Mouse (Mus musculus): ENCODE data around the gene Sema4g. TPM values are rescaled to one million over a fixed set of nuclear protein-coding genes. Genes with fewer than 3 reads are reported as not detected.

Sema4g gene
- polyA plus RNA-seq, 1 experiment from 2014 or later = 5.9 TPM

DNA sequence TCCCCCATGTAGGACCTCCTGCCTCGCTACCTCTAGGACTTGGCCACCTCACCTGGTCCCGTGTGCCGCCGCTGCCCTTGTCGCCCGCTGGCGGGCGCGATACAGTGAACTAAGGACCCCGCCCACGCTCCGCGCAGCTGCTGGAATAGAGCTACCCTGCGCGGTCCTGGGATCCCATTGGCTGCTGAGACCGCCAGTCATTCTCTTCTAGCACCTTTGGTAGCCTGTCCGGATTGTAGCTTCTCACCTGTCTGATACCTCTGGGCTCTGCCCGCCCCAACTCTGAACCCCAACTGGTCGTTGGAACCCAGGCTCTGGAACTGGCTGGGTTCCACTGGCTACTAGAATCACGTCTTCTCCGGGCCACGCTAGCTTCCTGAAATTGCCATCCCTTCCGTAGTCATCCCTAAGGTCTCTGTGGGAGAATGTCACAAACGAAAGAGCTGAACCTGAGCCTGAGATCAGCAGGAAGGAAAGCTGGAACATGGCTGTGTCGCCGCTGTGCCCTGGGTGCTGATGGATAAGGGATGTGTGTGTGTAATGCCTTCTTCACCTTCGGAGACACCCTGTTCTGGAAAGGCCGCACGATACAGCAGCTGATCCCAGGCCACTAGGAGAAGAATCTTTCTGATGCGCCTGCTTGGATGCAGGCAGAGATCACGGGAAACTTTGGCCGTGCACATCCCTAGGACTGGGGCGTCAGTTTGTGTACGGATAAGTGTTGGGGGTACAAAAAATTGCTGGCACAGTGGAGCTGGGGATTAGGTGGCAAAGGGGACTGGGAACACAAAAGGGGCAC is 57.8 kb downstream of the Sema4g start:
- Histone ChIP-seq H3K27me3 (ENCODE audit: control insufficient read depth, insufficient read depth, low read length) (peaks cover 26% of the 10 kb centered on the region), H3K27ac (replicated peaks; ENCODE audit: low read depth, low read length) (no peak overlapping the region), H3K4me2 (ENCODE audit: low read depth, severe bottlenecking) (peak overlapping the region; percentile 53), H3K4me3 (ENCODE audit: low read depth, low read length) (peak overlapping the region; percentile 44), H3K36me3 (ENCODE audit: control insufficient read depth, insufficient read depth, low read length) (no peaks in the 10 kb centered on the region), H3K9me3 (ENCODE audit: control insufficient read depth, low read length) (no peaks in the 10 kb centered on the region), H3K4me1 (ENCODE audit: control insufficient read depth, insufficient read depth, low read length) (peaks cover 21% of the 10 kb centered on the region), H3K9ac (ENCODE audit: low read length) (peak overlapping the region; percentile 4)
- ATAC-seq (ENCODE audit: insufficient number of reproducible peaks, low FRiP score, low TSS enrichment, low read depth) (0 out of 2 replicates have a peak, but pooled peaks have one; percentile 9), DNase-seq (ENCODE audit: low spot score) (peak; percentile 78)
- 3% methylated on average over 34 of the region's 34 CpGs for WGBS

- under 1% methylated on average over 26 of the region's 26 CpGs for WGBS
- ATAC-seq (ENCODE audit: insufficient number of reproducible peaks, low FRiP score, low TSS enrichment, low read depth) = peak; percentile 72
- no peak within 1 kb of the TSS for H3K27ac ChIP-seq (replicated peaks; ENCODE audit: low read depth, low read length)
- H3K9me3 ChIP-seq (ENCODE audit: control insufficient read depth, low read length) = no peaks in the 10 kb centered on the region
- peak; percentile 79 for DNase-seq (ENCODE audit: low spot score)
- H3K27me3 ChIP-seq (ENCODE audit: control insufficient read depth, insufficient read depth, low read length) = peaks cover 26% of the 10 kb centered on the region
- peak within 1 kb of the TSS; percentile 44 for H3K4me3 ChIP-seq (ENCODE audit: low read depth, low read length)
- peak within 1 kb of the TSS; percentile 4 for H3K9ac ChIP-seq (ENCODE audit: low read length)
- H3K4me1 ChIP-seq (ENCODE audit: control insufficient read depth, insufficient read depth, low read length) = peaks cover 21% of the 10 kb centered on the region
- H3K4me2 ChIP-seq (ENCODE audit: low read depth, severe bottlenecking) = peak within 1 kb of the TSS; percentile 53
- H3K36me3 ChIP-seq (ENCODE audit: control insufficient read depth, insufficient read depth, low read length) = no peaks in the 10 kb centered on the region
These were observed 58.6 kb downstream of the Sema4g start, which contains the start of gene Sfxn3 for GRCm38 (mm10) chr19:45047417-45047934. TSS of gene Sfxn3 (plus strand) at chr19:45047503.

- H3K4me2 ChIP-seq (ENCODE audit: low read depth, severe bottlenecking) = peak overlapping the region; percentile 53
- H3K36me3 ChIP-seq (ENCODE audit: control insufficient read depth, insufficient read depth, low read length) = no peaks in the 10 kb centered on the region
- 0 out of 2 replicates have a peak, but pooled peaks have one; percentile 49 for ATAC-seq (ENCODE audit: insufficient number of reproducible peaks, low FRiP score, low TSS enrichment, low read depth)
- WGBS = 58% methylated on average over 11 of the region's 11 CpGs
- H3K27ac ChIP-seq (replicated peaks; ENCODE audit: low read depth, low read length) = no peak overlapping the region
- peaks cover 26% of the 10 kb centered on the region for H3K27me3 ChIP-seq (ENCODE audit: control insufficient read depth, insufficient read depth, low read length)
- H3K9me3 ChIP-seq (ENCODE audit: control insufficient read depth, low read length) = no peaks in the 10 kb centered on the region
- H3K9ac ChIP-seq (ENCODE audit: low read length) = peak overlapping the region; percentile 4
- H3K4me1 ChIP-seq (ENCODE audit: control insufficient read depth, insufficient read depth, low read length) = peaks cover 21% of the 10 kb centered on the region
- no peak for DNase-seq (ENCODE audit: low spot score)
- peak overlapping the region; percentile 44 for H3K4me3 ChIP-seq (ENCODE audit: low read depth, low read length)
These were observed 59.2 kb downstream of the Sema4g start for GRCm38 (mm10) chr19:45047935-45048643.

GRCm38 (mm10) chr19:45048644-45049365 is 59.9 kb downstream of the Sema4g start:
- no peak for ATAC-seq (ENCODE audit: insufficient number of reproducible peaks, low FRiP score, low TSS enrichment, low read depth)
- H3K4me2 ChIP-seq (ENCODE audit: low read depth, severe bottlenecking) = peak overlapping the region; percentile 53
- peaks cover 21% of the 10 kb centered on the region for H3K4me1 ChIP-seq (ENCODE audit: control insufficient read depth, insufficient read depth, low read length)
- no peaks in the 10 kb centered on the region for H3K36me3 ChIP-seq (ENCODE audit: control insufficient read depth, insufficient read depth, low read length)
- H3K4me3 ChIP-seq (ENCODE audit: low read depth, low read length) = no peak overlapping the region; the same call in 1 of the 2 replicates
- H3K27ac ChIP-seq (replicated peaks; ENCODE audit: low read depth, low read length) = no peak overlapping the region
- H3K9ac ChIP-seq (ENCODE audit: low read length) = no peak overlapping the region
- no peak for DNase-seq (ENCODE audit: low spot score)
- H3K27me3 ChIP-seq (ENCODE audit: control insufficient read depth, insufficient read depth, low read length) = peaks cover 26% of the 10 kb centered on the region
- no peaks in the 10 kb centered on the region for H3K9me3 ChIP-seq (ENCODE audit: control insufficient read depth, low read length)
- WGBS = 82% methylated on average over 12 of the region's 12 CpGs

- H3K4me3 ChIP-seq (ENCODE audit: low read depth, low read length) = no peak overlapping the region
These were observed 60.6 kb downstream of the Sema4g start for GRCm38 (mm10) chr19:45049523-45049922.

More at GRCm38 (mm10) chr19:45049523-45049922, 60.6 kb downstream of the Sema4g start:
- Histone ChIP-seq H3K4me1 (ENCODE audit: control insufficient read depth, insufficient read depth, low read length) (peaks cover 21% of the 10 kb centered on the region), H3K27ac (replicated peaks; ENCODE audit: low read depth, low read length) (no peak overlapping the region), H3K4me2 (ENCODE audit: low read depth, severe bottlenecking) (no peak overlapping the region), H3K9ac (ENCODE audit: low read length) (no peak overlapping the region), H3K9me3 (ENCODE audit: control insufficient read depth, low read length) (no peaks in the 10 kb centered on the region), H3K27me3 (ENCODE audit: control insufficient read depth, insufficient read depth, low read length) (peaks cover 23% of the 10 kb centered on the region), H3K36me3 (ENCODE audit: control insufficient read depth, insufficient read depth, low read length) (no peaks in the 10 kb centered on the region)
- DNase-seq (ENCODE audit: low spot score) (no peak), ATAC-seq (ENCODE audit: insufficient number of reproducible peaks, low FRiP score, low TSS enrichment, low read depth) (no peak)
- WGBS = 76% methylated on average over 9 of the region's 9 CpGs

Other genes starting within 250 kb of the Sema4g start
- 0.08 and 0.14 TPM in 2 replicates for gene Pax2, start 233.1 kb upstream of the Sema4g start, polyA plus RNA-seq (2014; fragmentation: Nextera tagmentation; extraction: Ambion mirVana)
- gene Slf2, start 58.0 kb upstream of the Sema4g start, polyA plus RNA-seq (2014; fragmentation: Nextera tagmentation; extraction: Ambion mirVana) = 57.0 and 61.6 TPM in 2 replicates
- gene Twnk, start 16.6 kb downstream of the Sema4g start, polyA plus RNA-seq (2014; fragmentation: Nextera tagmentation; extraction: Ambion mirVana) = 19.0 and 25.4 TPM in 2 replicates
- 69.3 and 73.6 TPM in 2 replicates for gene Mrpl43, start 17.3 kb downstream of the Sema4g start, polyA plus RNA-seq (2014; fragmentation: Nextera tagmentation; extraction: Ambion mirVana)
- gene Lzts2, start 25.3 kb downstream of the Sema4g start, polyA plus RNA-seq (2014; fragmentation: Nextera tagmentation; extraction: Ambion mirVana) = 64.4 and 71.7 TPM in 2 replicates
- 0.14 and 0.21 TPM in 2 replicates for gene Pdzd7, start 56.6 kb downstream of the Sema4g start, polyA plus RNA-seq (2014; fragmentation: Nextera tagmentation; extraction: Ambion mirVana)
- gene Sfxn3, start 58.4 kb downstream of the Sema4g start, polyA plus RNA-seq (2014; fragmentation: Nextera tagmentation; extraction: Ambion mirVana) = 11.9 and 12.4 TPM in 2 replicates
- gene Kazald1, start 86.1 kb downstream of the Sema4g start, polyA plus RNA-seq (2014; fragmentation: Nextera tagmentation; extraction: Ambion mirVana) = 1.4 and 2.2 TPM in 2 replicates
- 0.13 and 0.17 TPM in 2 replicates for gene Tlx1, start 161.6 kb downstream of the Sema4g start, polyA plus RNA-seq (2014; fragmentation: Nextera tagmentation; extraction: Ambion mirVana)
- 5.0 and 5.1 TPM in 2 replicates for gene Lbx1, start 246.7 kb downstream of the Sema4g start, polyA plus RNA-seq (2014; fragmentation: Nextera tagmentation; extraction: Ambion mirVana)

All from limb, embryonic 11.5 days (tissue).